Mouse (Mus musculus) hindbrain, embryonic 12.5 days (tissue): ENCODE data around the gene Galntl6. TPM values are rescaled to one million over a fixed set of nuclear protein-coding genes. Genes with fewer than 3 reads are reported as not detected.

Experiments
- ATAC-seq: fragments of 200-750 bp; cut with Nextera tagmentation; 2 replicates; pipeline ENCODE4 v1.8.0; 2017; ENCODE audit warnings: moderate TSS enrichment; ENCODE audit not compliant: low FRiP score
- H3K27ac ChIP-seq: fragments of 300-500 bp; sonication (generic); 2 replicates; pipeline ENCODE4 v1.5.1; 2016; ENCODE audit warnings: mild to moderate bottlenecking
- H3K27me3 ChIP-seq: fragments of 300-500 bp; sonication (generic); 2 replicates; pipeline ENCODE4 v1.6.1; 2016; ENCODE audit warnings: mild to moderate bottlenecking
- H3K36me3 ChIP-seq: fragments of 300-500 bp; sonication (generic); 2 replicates; pipeline ENCODE4 v1.6.1; 2016; ENCODE audit warnings: mild to moderate bottlenecking
- H3K4me1 ChIP-seq: fragments of 300-500 bp; sonication (generic); 2 replicates; pipeline ENCODE4 v1.6.1; 2016
- H3K4me2 ChIP-seq: fragments of 300-500 bp; sonication (generic); replicated peaks from 2 replicates; pipeline ENCODE4 v1.6.1; 2016; ENCODE audit warnings: mild to moderate bottlenecking
- H3K4me3 ChIP-seq: fragments of 300-500 bp; sonication (generic); 2 replicates; pipeline ENCODE4 v1.5.1; 2016; ENCODE audit warnings: mild to moderate bottlenecking
- H3K9ac ChIP-seq: fragments of 300-500 bp; sonication (generic); 2 replicates; pipeline ENCODE4 v1.6.1; 2016; ENCODE audit warnings: mild to moderate bottlenecking, moderate library complexity
- H3K9me3 ChIP-seq: fragments of 300-500 bp; sonication (generic); replicated peaks from 2 replicates; pipeline ENCODE4 v1.6.1; 2016; ENCODE audit warnings: mild to moderate bottlenecking
- WGBS: fragments of 180-500 bp; shearing (Covaris S2); methylation state at CpG from one replicate; pipeline ENCODE4 v1.1.7; 2016; 5-methylcytosine and 5-hydroxymethylcytosine counted together
- polyA plus RNA-seq: library from polyadenylated mRNA; unstranded; fragments of >200 nt; fragmentation: Nextera tagmentation; extraction: Ambion mirVana; gene quantifications from 2 replicates; pipeline ENCODE4 v1.2.1, GENCODE M21; 2016

Gene Galntl6
- polyA plus RNA-seq, 1 experiment from 2014 or later = 4.0 TPM

GRCm38 (mm10) chr8:58824347-58824746, 88.1 kb downstream of the Galntl6 start:
- Histone ChIP-seq H3K4me1 (no peaks in the 10 kb centered on the region), H3K27me3 (no peaks in the 10 kb centered on the region), H3K9me3 (no peaks in the 10 kb centered on the region), H3K27ac (no peak overlapping the region), H3K4me3 (no peak overlapping the region), H3K4me2 (no peak overlapping the region), H3K36me3 (no peaks in the 10 kb centered on the region), H3K9ac (no peak overlapping the region)
- ATAC-seq = no peak

GRCm38 (mm10) chr8:58805190-58805589, 107.2 kb downstream of the Galntl6 start:
- no peak for ATAC-seq
- Histone ChIP-seq H3K9me3 (no peaks in the 10 kb centered on the region), H3K27ac (no peak overlapping the region), H3K4me1 (no peaks in the 10 kb centered on the region), H3K4me3 (no peak overlapping the region), H3K36me3 (no peaks in the 10 kb centered on the region), H3K27me3 (no peaks in the 10 kb centered on the region), H3K9ac (no peak overlapping the region), H3K4me2 (no peak overlapping the region)

- no peaks in the 10 kb centered on the region for H3K36me3 ChIP-seq
- WGBS = 89% methylated on average over 1 of the region's 1 CpGs
- H3K27me3 ChIP-seq = no peaks in the 10 kb centered on the region
- no peak overlapping the region for H3K27ac ChIP-seq
- H3K4me3 ChIP-seq = no peak overlapping the region
- no peaks in the 10 kb centered on the region for H3K4me1 ChIP-seq
- ATAC-seq = no peak
- no peak overlapping the region for H3K4me2 ChIP-seq
- H3K9ac ChIP-seq = no peak overlapping the region
- H3K9me3 ChIP-seq = no peaks in the 10 kb centered on the region
Observed at GRCm38 (mm10) chr8:58801847-58802246, 110.6 kb downstream of the Galntl6 start.

- Histone ChIP-seq H3K4me1 (no peaks in the 10 kb centered on the region), H3K4me2 (no peak overlapping the region), H3K27me3 (no peaks in the 10 kb centered on the region), H3K27ac (no peak overlapping the region), H3K9ac (no peak overlapping the region), H3K9me3 (no peaks in the 10 kb centered on the region), H3K36me3 (no peaks in the 10 kb centered on the region), H3K4me3 (no peak overlapping the region)
- 64% methylated on average over 2 of the region's 2 CpGs for WGBS
- no peak for ATAC-seq
Observed at GRCm38 (mm10) chr8:58753769-58754168, 158.7 kb downstream of the Galntl6 start.

GRCm38 (mm10) chr8:58737963-58738362, 174.5 kb downstream of the Galntl6 start:
- Histone ChIP-seq H3K27ac (no peak overlapping the region), H3K36me3 (no peaks in the 10 kb centered on the region), H3K4me2 (no peak overlapping the region), H3K27me3 (no peaks in the 10 kb centered on the region), H3K4me1 (no peaks in the 10 kb centered on the region), H3K9ac (no peak overlapping the region), H3K4me3 (no peak overlapping the region), H3K9me3 (no peaks in the 10 kb centered on the region)
- no peak for ATAC-seq
- 91% methylated on average over 3 of the region's 3 CpGs for WGBS

- Histone ChIP-seq H3K27ac (no peak overlapping the region), H3K4me1 (no peaks in the 10 kb centered on the region), H3K4me3 (no peak overlapping the region), H3K4me2 (no peak overlapping the region), H3K27me3 (no peaks in the 10 kb centered on the region), H3K9ac (no peak overlapping the region), H3K36me3 (no peaks in the 10 kb centered on the region), H3K9me3 (no peaks in the 10 kb centered on the region)
- ATAC-seq = no peak
- 90% methylated on average over 3 of the region's 3 CpGs for WGBS
Observed at GRCm38 (mm10) chr8:58691761-58692160, 220.7 kb downstream of the Galntl6 start.

- H3K4me2 ChIP-seq = no peak overlapping the region
- WGBS = 15% methylated on average over 6 of the region's 6 CpGs
- no peak overlapping the region for H3K27ac ChIP-seq
Observed at GRCm38 (mm10) chr8:58677847-58678450, 234.5 kb downstream of the Galntl6 start.

GRCm38 (mm10) chr8:58669075-58669474, 243.4 kb downstream of the Galntl6 start:
- no peak overlapping the region for H3K4me2 ChIP-seq
- H3K4me3 ChIP-seq = no peak overlapping the region
- no peaks in the 10 kb centered on the region for H3K9me3 ChIP-seq
- no peak overlapping the region for H3K27ac ChIP-seq
- H3K27me3 ChIP-seq = no peaks in the 10 kb centered on the region
- H3K9ac ChIP-seq = no peak overlapping the region
- no peaks in the 10 kb centered on the region for H3K36me3 ChIP-seq
- 80% methylated on average over 2 of the region's 2 CpGs for WGBS
- ATAC-seq = no peak
- no peaks in the 10 kb centered on the region for H3K4me1 ChIP-seq

More at GRCm38 (mm10) chr8:58677847-58678450, 234.5 kb downstream of the Galntl6 start:
- no peak overlapping the region for H3K4me3 ChIP-seq
- no peaks in the 10 kb centered on the region for H3K4me1 ChIP-seq
- no peak for ATAC-seq
- H3K27me3 ChIP-seq = no peaks in the 10 kb centered on the region
- H3K9me3 ChIP-seq = no peaks in the 10 kb centered on the region
- H3K36me3 ChIP-seq = no peaks in the 10 kb centered on the region
- no peak overlapping the region for H3K9ac ChIP-seq

GRCm38 (mm10) chr8:58660019-58660418, 252.4 kb downstream of the Galntl6 start:
- no peaks in the 10 kb centered on the region for H3K27me3 ChIP-seq
- H3K4me3 ChIP-seq = no peak overlapping the region
- no peaks in the 10 kb centered on the region for H3K4me1 ChIP-seq
- H3K27ac ChIP-seq = no peak overlapping the region
- H3K4me2 ChIP-seq = no peak overlapping the region
- no peaks in the 10 kb centered on the region for H3K36me3 ChIP-seq
- no peaks in the 10 kb centered on the region for H3K9me3 ChIP-seq
- no peak overlapping the region for H3K9ac ChIP-seq
- ATAC-seq = 0 out of 2 replicates have a peak, but pooled peaks have one; percentile 50

- Histone ChIP-seq H3K4me2 (no peak overlapping the region), H3K27ac (no peak overlapping the region), H3K4me1 (no peaks in the 10 kb centered on the region), H3K9me3 (no peaks in the 10 kb centered on the region), H3K4me3 (no peak overlapping the region), H3K27me3 (no peaks in the 10 kb centered on the region), H3K9ac (no peak overlapping the region), H3K36me3 (no peaks in the 10 kb centered on the region)
- 79% methylated on average over 4 of the region's 4 CpGs for WGBS
- no peak for ATAC-seq
Observed at GRCm38 (mm10) chr8:58655631-58656030, 256.8 kb downstream of the Galntl6 start.

- Histone ChIP-seq H3K27ac (no peak overlapping the region), H3K27me3 (no peaks in the 10 kb centered on the region), H3K4me3 (no peak overlapping the region), H3K9me3 (no peaks in the 10 kb centered on the region), H3K9ac (no peak overlapping the region), H3K36me3 (no peaks in the 10 kb centered on the region), H3K4me2 (no peak overlapping the region), H3K4me1 (no peaks in the 10 kb centered on the region)
- 58% methylated on average over 4 of the region's 4 CpGs for WGBS
- ATAC-seq = no peak
Observed at GRCm38 (mm10) chr8:58606451-58606850, 306.0 kb downstream of the Galntl6 start.

GRCm38 (mm10) chr8:58604751-58605150, 307.7 kb downstream of the Galntl6 start:
- Histone ChIP-seq H3K9ac (no peak overlapping the region), H3K4me1 (no peaks in the 10 kb centered on the region), H3K4me2 (no peak overlapping the region), H3K27me3 (no peaks in the 10 kb centered on the region), H3K9me3 (no peaks in the 10 kb centered on the region), H3K4me3 (no peak overlapping the region), H3K36me3 (no peaks in the 10 kb centered on the region), H3K27ac (no peak overlapping the region)
- WGBS = 79% methylated on average over 4 of the region's 4 CpGs
- ATAC-seq = no peak

- Histone ChIP-seq H3K4me1 (no peaks in the 10 kb centered on the region), H3K4me2 (no peak overlapping the region), H3K27ac (no peak overlapping the region), H3K4me3 (no peak overlapping the region), H3K36me3 (no peaks in the 10 kb centered on the region), H3K27me3 (no peaks in the 10 kb centered on the region), H3K9me3 (no peaks in the 10 kb centered on the region), H3K9ac (no peak overlapping the region)
- WGBS = 78% methylated on average over 6 of the region's 6 CpGs
- no peak for ATAC-seq
Observed at GRCm38 (mm10) chr8:58597834-58598233, 314.6 kb downstream of the Galntl6 start.
